Mouse (Mus musculus) testis, adult 2 months (tissue): ENCODE measurements around the gene Cecr2. TPM values are rescaled to one million over a fixed set of nuclear protein-coding genes. Genes with fewer than 3 reads are reported as not detected.

Source experiments
- H3K27ac ChIP-seq: fragments of 200-500 bp; 2 replicates; pipeline ENCODE4 v1.5.1; 2012; ENCODE audit warnings: low read depth, low read length; ENCODE audit not compliant: control insufficient read depth, insufficient read depth
- H3K27me3 ChIP-seq: fragments of 200-500 bp; 2 replicates; pipeline ENCODE4 v1.6.1; 2012; ENCODE audit warnings: mild to moderate bottlenecking, low read length, moderate library complexity; ENCODE audit not compliant: control insufficient read depth, insufficient read depth
- H3K36me3 ChIP-seq: fragments of 200-500 bp; 2 replicates; pipeline ENCODE4 v1.6.1; 2012; ENCODE audit warnings: mild to moderate bottlenecking, low read length; ENCODE audit not compliant: control insufficient read depth, insufficient read depth
- H3K4me1 ChIP-seq: fragments of 200-500 bp; 2 replicates; pipeline ENCODE4 v1.6.1; 2012; ENCODE audit warnings: low read length; ENCODE audit not compliant: control insufficient read depth, insufficient read depth
- H3K4me3 ChIP-seq: fragments of 200-500 bp; 2 replicates; pipeline ENCODE4 v1.5.1; 2012; ENCODE audit warnings: low read depth, mild to moderate bottlenecking, low read length, moderate library complexity, mixed read lengths; ENCODE audit not compliant: control insufficient read depth
- CTCF ChIP-seq: fragments of 200-500 bp; IDR thresholded peaks from 2 replicates; pipeline ENCODE4 v1.5.1; 2012; ENCODE audit warnings: low read depth, mild to moderate bottlenecking, inconsistent platforms, low read length, moderate library complexity; ENCODE audit not compliant: control insufficient read depth, insufficient read depth, insufficient replicate concordance
- POLR2A ChIP-seq: fragments of 200-500 bp; IDR thresholded peaks from 2 replicates; pipeline ENCODE4 v1.6.1; 2012; ENCODE audit warnings: low read depth, mild to moderate bottlenecking, inconsistent platforms, low read length, moderate library complexity; ENCODE audit not compliant: control insufficient read depth
- polyA plus RNA-seq: library from polyadenylated mRNA; depleted of rRNA; stranded (reverse); fragments of >200 nt; gene quantifications from 2 replicates; pipeline ENCODE4 v1.2.3, GENCODE M21; 2012; rRNA removed

The Cecr2 gene
- 16.7 and 16.8 TPM in 2 replicates for polyA plus RNA-seq

GRCm38 (mm10) chr6:120665816-120666760 lies at the start of gene Cecr2:
Gene Cecr2 (plus strand): TSS chr6:120666369.
- Histone ChIP-seq H3K27me3 (no peaks in the 10 kb centered on the region), H3K27ac (peak within 1 kb of the TSS; percentile 94), H3K4me3 (peak within 1 kb of the TSS; percentile 99), H3K4me1 (peaks cover 2% of the 10 kb centered on the region; the same call in 1 of the 2 replicates), H3K36me3 (no peaks in the 10 kb centered on the region)
- TF ChIP-seq POLR2A (peak; percentile 38; the same call in 1 of the 2 replicates), CTCF (no peak)

GRCm38 (mm10) chr6:120617586-120617985 lies 48.6 kb upstream of the Cecr2 start:
- H3K27me3 ChIP-seq: no peaks in the 10 kb centered on the region
- no peak overlapping the region for H3K4me3 ChIP-seq
- no peak overlapping the region for H3K27ac ChIP-seq
- TF ChIP-seq POLR2A (no peak), CTCF (no peak)
- no peaks in the 10 kb centered on the region for H3K4me1 ChIP-seq
- H3K36me3 ChIP-seq: no peaks in the 10 kb centered on the region

- TF ChIP-seq CTCF (no peak), POLR2A (no peak)
- Histone ChIP-seq H3K36me3 (no peaks in the 10 kb centered on the region), H3K4me1 (no peaks in the 10 kb centered on the region), H3K4me3 (no peak overlapping the region), H3K27me3 (no peaks in the 10 kb centered on the region), H3K27ac (no peak overlapping the region)
Observed at GRCm38 (mm10) chr6:120618518-120619402, 47.4 kb upstream of the Cecr2 start.

- Histone ChIP-seq H3K36me3 (no peaks in the 10 kb centered on the region), H3K27me3 (no peaks in the 10 kb centered on the region)
- TF ChIP-seq CTCF: no peak
- TF ChIP-seq POLR2A: no peak
Observed at GRCm38 (mm10) chr6:120620193-120620592, 46.0 kb upstream of the Cecr2 start.

GRCm38 (mm10) chr6:120625081-120625480 lies 41.1 kb upstream of the Cecr2 start:
- H3K4me3 ChIP-seq: no peak overlapping the region
- H3K27ac ChIP-seq: no peak overlapping the region
- H3K4me1 ChIP-seq: no peaks in the 10 kb centered on the region; the same call in 1 of the 2 replicates
- H3K27me3 ChIP-seq: no peaks in the 10 kb centered on the region
- no peaks in the 10 kb centered on the region for H3K36me3 ChIP-seq
- no peak for TF ChIP-seq CTCF
- TF ChIP-seq POLR2A: no peak

More at GRCm38 (mm10) chr6:120620193-120620592, 46.0 kb upstream of the Cecr2 start:
- Histone ChIP-seq H3K4me1 (no peaks in the 10 kb centered on the region), H3K27ac (no peak overlapping the region), H3K4me3 (no peak overlapping the region)

GRCm38 (mm10) chr6:120627096-120627495 lies 39.1 kb upstream of the Cecr2 start:
- TF ChIP-seq POLR2A (no peak), CTCF (no peak)
- no peak overlapping the region for H3K27ac ChIP-seq
- H3K4me3 ChIP-seq: no peak overlapping the region
- H3K27me3 ChIP-seq: no peaks in the 10 kb centered on the region
- H3K4me1 ChIP-seq: no peaks in the 10 kb centered on the region; the same call in 1 of the 2 replicates
- no peaks in the 10 kb centered on the region for H3K36me3 ChIP-seq
